ENCODE assay signal across 8 mouse cellular contexts in the genomic region with DNA sequence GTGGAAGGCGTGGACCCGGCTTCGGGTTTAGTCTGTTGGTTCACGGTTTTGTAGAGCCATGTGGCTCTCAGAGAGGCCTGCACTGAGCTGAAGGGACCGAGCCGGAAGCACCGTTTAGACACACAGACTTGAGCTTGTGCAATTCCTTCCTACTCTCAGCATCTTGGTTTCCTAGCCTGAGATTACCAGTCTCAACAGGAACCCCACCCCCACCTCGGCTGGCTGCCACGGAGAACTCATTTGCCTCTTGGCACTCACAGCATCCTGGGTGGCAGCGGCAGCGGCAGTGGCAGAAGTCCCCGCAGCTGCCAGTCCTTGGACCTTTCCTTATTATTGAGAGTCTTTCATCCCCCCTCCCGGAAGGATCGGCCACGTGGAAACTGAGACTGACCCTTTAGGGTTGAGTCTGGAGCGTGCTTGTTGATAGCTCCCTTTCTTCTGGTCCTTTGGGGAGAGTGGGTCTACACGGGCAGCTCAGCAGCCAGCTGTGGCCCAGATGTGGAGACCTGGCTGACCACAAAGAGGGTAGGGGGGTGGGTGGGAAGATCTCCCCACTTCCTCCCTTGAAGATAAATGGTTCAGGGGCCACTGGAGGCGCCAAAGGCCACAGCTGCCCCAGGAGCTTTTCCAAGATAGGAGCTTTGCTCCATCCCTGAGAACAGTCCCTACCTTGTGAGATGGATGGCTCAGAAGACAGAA. TPM values are rescaled to one million over a fixed set of nuclear protein-coding genes. Genes with fewer than 3 reads are reported as not detected.
DNase-seq lines count a peak whose midpoint lies in the region; ATAC-seq lines count a peak whose summit lies in the region.

No protein-coding gene starts in this region.

- peak; percentile 66 for DNase-seq in adrenal gland, postnatal 14 days
- DNase-seq in adrenal gland, adult 2 months = no peak
- DNase-seq in neural tube, embryonic 10.5 days (ENCODE audit: extremely low spot score, low spot score) = peak; percentile 63
- DNase-seq in left cerebral cortex, postnatal 25 days (ENCODE audit: low spot score in 2 of 2) = peak; percentile 37 to 70
- peak; percentile 74 for DNase-seq in right cerebral cortex, postnatal 4 days
- no peak for DNase-seq in hindbrain, embryonic 11.5 days (ENCODE audit: low spot score)
- no peak for DNase-seq in heart, postnatal 14 days

- H3K4me1 ChIP-seq in neural tube, embryonic 15.5 days = peaks cover 21% of the 10 kb centered on the region
- H3K4me1 ChIP-seq in hindbrain, embryonic 11.5 days (replicated peaks; ENCODE audit: control insufficient read depth, insufficient read depth, low read length) = no peaks in the 10 kb centered on the region

- intact Hi-C loops in left cerebral cortex, postnatal 25 days (cut with DNase I) = no loop called here
- intact Hi-C loops in heart, postnatal 14 days (cut with DNase I) = no loop called here

- H3K4me3 ChIP-seq in neural tube, embryonic 15.5 days (replicated peaks) = no peak overlapping the region
- no peak overlapping the region for H3K4me3 ChIP-seq in hindbrain, embryonic 11.5 days (ENCODE audit: low read depth, low read length)

- 67% methylated on average over 18 of the region's 18 CpGs for WGBS in neural tube, embryonic 15.5 days
- 57% methylated on average over 18 of the region's 18 CpGs for WGBS in hindbrain, embryonic 11.5 days

- H3K9me3 ChIP-seq in neural tube, embryonic 15.5 days (replicated peaks) = no peaks in the 10 kb centered on the region
- no peaks in the 10 kb centered on the region for H3K9me3 ChIP-seq in hindbrain, embryonic 11.5 days (ENCODE audit: control insufficient read depth, low read length)

- H3K9ac ChIP-seq in neural tube, embryonic 15.5 days (replicated peaks) = no peak overlapping the region
- no peak overlapping the region for H3K9ac ChIP-seq in hindbrain, embryonic 11.5 days (ENCODE audit: low read depth, low read length)

- H3K4me2 ChIP-seq in neural tube, embryonic 15.5 days = no peak overlapping the region
- H3K4me2 ChIP-seq in hindbrain, embryonic 11.5 days (replicated peaks; ENCODE audit: low read depth, low read length) = no peak overlapping the region

- no peaks in the 10 kb centered on the region for H3K27me3 ChIP-seq in neural tube, embryonic 15.5 days (replicated peaks)
- H3K27me3 ChIP-seq in hindbrain, embryonic 11.5 days (ENCODE audit: control insufficient read depth, insufficient read depth, low read length) = no peaks in the 10 kb centered on the region

- no peak overlapping the region for H3K27ac ChIP-seq in neural tube, embryonic 15.5 days (replicated peaks)
- no peak overlapping the region for H3K27ac ChIP-seq in hindbrain, embryonic 11.5 days (ENCODE audit: low read depth, low read length)

- ATAC-seq in neural tube, embryonic 15.5 days (ENCODE audit: low FRiP score) = no peak
- no peak for ATAC-seq in hindbrain, embryonic 11.5 days (ENCODE audit: low FRiP score)

- H3K36me3 ChIP-seq in neural tube, embryonic 15.5 days = no peaks in the 10 kb centered on the region
- no peaks in the 10 kb centered on the region for H3K36me3 ChIP-seq in hindbrain, embryonic 11.5 days (ENCODE audit: control insufficient read depth, insufficient read depth, low read length)

RNA-seq across cellular contexts. Expression of a gene that starts 24.0 kb away (rescaled TPM):
- total RNA-seq in adrenal gland, postnatal 14 days (2021) = 8.4 and 9.2 TPM in 2 replicates
- total RNA-seq in adrenal gland, adult 2 months (2021) = 1 to 10 TPM; 1.4 to 5.3 TPM
- polyA plus RNA-seq in adrenal gland, adult 2 months (2012; rRNA removed) = 0.57 and 1.2 TPM in 2 replicates
- 1.3 and 2.0 TPM in 2 replicates for polyA plus RNA-seq in neural tube, embryonic 15.5 days (2015; fragmentation: Nextera tagmentation; extraction: Ambion mirVana)
- total RNA-seq in left cerebral cortex, postnatal 25 days (2021) = under 1 TPM; 0.53 to 0.78 TPM
- 1.2 and 2.1 TPM in 2 replicates for polyA plus RNA-seq in hindbrain, embryonic 11.5 days (2014; fragmentation: Nextera tagmentation; extraction: Ambion mirVana)
- 10 to 100 TPM; 13.4 to 18.0 TPM for total RNA-seq in heart, postnatal 14 days (2021)

Comparison
In these comparisons a context has a peak if more than half of its experiments do, and no peak if none do; other contexts are left out.
1. DNase-seq: peak in adrenal gland, postnatal 14 days (single experiment), neural tube, embryonic 10.5 days (single experiment), left cerebral cortex, postnatal 25 days (2 of 2) and right cerebral cortex, postnatal 4 days (single experiment); none in adrenal gland, adult 2 months (single experiment), hindbrain, embryonic 11.5 days (single experiment) and heart, postnatal 14 days (0 of 2).